Mouse (Mus musculus) cerebellum, adult 18-20 months (tissue): ENCODE measurements around the gene Apoa1.

ENCODE experiments used
- DNase-seq, 2 experiments: peaks; one replicate each; pipeline ENCODE4 v3.0.0; 2021

Gene Apoa1

DNA sequence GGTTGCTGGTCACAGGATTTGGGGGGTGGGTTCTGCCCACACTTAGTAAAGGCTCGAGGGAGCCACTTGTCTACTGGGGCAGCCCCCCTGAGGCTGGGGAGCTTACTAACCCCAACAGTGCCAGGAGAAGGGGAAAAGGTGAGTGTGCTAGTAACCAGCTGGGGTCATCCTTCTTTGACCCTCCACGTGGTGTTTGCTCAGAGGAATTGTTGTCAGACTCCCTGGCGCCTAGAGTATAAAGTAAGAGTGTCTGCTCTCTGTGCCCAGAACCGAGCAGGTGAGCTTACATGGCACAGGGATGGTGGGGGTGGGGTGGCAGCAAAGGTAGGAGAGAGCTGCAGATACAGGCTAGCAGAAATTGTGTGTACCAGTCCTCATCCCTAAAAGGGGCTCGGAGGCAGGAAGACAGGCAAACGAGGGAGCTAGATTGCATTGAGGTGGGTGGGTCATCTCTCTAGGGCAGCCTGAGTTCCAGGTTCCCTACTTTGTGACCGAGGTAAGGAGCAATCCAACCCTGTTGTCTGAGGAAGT lies 40.0 kb downstream of the Apoa1 start, which contains the start of gene Apoa5:
Gene Apoa5, plus strand, starts transcription at position 291 of the 531 bp plus-strand sequence.
- DNase-seq: no peak

DNA sequence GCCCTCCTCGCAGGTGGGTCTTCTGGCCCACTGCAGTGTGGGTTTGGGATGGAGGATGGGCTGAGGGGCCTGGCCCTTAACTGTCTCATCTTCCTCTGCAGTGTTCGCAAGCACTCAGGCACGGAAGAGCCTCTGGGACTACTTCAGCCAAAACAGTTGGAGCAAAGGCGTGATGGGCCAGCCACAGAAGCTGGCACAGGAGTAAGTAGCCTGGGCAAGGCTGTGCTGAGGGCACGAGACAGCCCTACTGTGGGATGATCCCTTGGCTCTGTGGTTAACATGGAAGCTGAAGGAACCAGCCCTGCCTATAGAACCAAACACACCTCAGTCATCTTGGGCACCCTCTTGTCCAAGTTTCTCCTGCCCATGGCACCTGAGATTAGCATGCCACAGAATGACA lies 40.7 kb downstream of the Apoa1 start:
- no peak for DNase-seq

DNA sequence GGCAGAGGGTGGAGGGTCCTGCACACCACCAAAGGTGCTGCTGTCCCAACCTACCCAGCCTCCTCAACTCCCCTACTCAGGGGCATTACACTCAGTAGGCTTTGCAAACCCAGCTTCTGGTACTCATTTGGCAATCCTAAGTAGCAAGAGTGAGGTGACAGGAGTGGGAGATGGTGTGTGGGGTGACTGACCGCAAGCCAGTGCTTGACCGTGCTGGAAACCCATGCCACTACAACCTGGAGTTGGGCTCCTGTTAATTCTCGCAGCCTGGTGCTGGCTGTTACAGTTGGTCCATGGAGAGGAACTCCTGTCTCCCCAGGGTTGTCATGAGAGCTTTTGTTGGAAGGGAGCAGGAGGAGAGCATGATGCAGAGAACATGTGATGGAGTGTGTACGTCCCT lies 42.4 kb downstream of the Apoa1 start:
- DNase-seq: no peak

DNA sequence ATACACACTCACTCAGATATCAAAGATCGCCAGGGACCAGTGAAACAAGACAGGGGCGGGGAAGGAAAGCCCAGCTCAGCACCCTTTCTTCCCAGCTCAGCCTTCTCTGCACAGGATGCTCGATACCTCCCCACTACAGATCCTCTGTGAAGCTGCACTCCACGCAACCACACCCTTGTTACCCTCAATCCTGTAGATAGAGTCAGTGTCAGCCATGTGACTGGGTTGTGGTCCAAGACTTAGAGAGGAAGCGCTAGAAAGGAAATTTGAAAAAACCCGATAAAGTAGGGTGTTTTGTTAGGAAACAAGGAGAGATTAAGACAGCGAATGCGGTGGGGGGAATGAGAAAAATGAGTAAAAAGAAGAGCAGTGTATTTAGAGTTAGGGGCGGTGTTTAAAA lies 43.7 kb downstream of the Apoa1 start:
- DNase-seq: no peak

DNA sequence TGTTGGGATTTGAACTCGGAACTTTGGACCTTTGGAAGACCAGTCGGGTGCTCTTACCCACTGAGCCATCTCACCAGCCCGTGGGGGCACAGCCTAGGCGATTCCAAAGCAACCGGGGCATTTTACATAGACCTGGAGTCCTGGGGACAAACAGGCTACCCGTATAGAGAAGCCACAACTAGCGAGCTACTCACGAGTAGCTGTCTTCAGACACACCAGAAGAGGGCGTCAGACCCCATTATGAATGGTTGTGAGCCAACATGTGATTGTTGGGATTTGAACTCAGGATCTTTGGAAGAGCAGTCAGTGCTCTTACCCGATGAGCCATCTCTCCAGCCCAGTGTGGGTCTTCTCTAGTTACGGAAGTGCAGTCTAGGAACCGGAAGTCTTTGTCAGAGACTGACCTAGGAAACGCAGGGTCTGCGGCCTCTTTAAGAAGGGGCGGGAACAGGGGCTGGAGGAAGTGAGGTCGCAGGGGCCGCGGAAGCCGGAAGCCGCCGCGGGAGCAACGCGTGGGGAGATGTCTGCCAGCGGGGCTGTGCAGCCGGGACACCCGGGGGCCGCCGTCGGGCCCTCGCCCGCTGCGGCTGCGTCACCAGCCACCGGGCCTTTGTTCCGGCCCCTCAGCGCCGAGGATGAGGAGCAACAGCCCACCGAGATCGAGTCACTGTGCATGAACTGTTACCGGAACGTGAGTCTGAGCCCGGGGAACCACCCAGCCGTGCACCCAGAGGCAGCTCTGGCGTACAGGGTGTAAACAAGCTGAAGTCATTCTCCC lies 44.5 kb downstream of the Apoa1 start, which contains the start of gene Zpr1:
Gene Zpr1, plus strand, starts transcription at position 388 of the 778 bp plus-strand sequence.
- peak; percentile 87 to 91 for DNase-seq

DNA sequence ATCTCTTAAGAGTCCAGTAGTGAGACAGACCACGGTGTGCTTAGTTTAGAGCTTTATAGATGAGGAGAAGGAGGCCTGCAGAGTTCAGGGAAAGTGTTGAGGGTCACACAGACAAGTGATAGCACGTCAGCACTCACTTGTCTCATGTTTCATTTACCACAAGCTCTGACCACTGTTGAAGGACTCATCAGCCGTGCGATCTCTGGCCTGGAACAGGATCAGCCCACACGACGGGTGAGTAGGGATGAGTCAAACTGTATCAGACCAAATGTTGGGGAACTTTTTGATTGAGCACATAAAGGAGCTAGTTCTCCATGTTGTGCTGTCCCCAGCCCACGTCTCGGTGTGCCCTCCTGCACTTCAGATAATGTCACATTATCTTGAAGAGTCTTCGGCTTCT lies 46.1 kb downstream of the Apoa1 start:
- no peak for DNase-seq
